Mouse (Mus musculus): ENCODE results near the gene Ptpre. TPM values are rescaled to one million over a fixed set of nuclear protein-coding genes. Genes with fewer than 3 reads are reported as not detected.

The Ptpre gene
- polyA plus RNA-seq, 1 experiment from 2014 or later, result 2.3 TPM

GRCm38 (mm10) chr7:135652781-135653180 is 115.5 kb downstream of the Ptpre start:
- H3K9ac ChIP-seq (ENCODE audit: low read length), result no peak overlapping the region
- ATAC-seq (replicated peaks; ENCODE audit: low FRiP score, low TSS enrichment, low read depth) (no peak), DNase-seq (ENCODE audit: low spot score) (no peak)
- no peak overlapping the region for H3K4me3 ChIP-seq (ENCODE audit: low read depth, low read length)
- H3K27me3 ChIP-seq (replicated peaks; ENCODE audit: control insufficient read depth, insufficient read depth, low read length), result no peaks in the 10 kb centered on the region
- no peaks in the 10 kb centered on the region for H3K36me3 ChIP-seq (ENCODE audit: control insufficient read depth, insufficient read depth, low read length)
- 72% methylated on average over 11 of the region's 11 CpGs for whole genome bisulfite sequencing
- H3K4me1 ChIP-seq (replicated peaks; ENCODE audit: control insufficient read depth, insufficient read depth, low read length), result peaks cover 13% of the 10 kb centered on the region; the same call in 1 of the 2 replicates
- no peak overlapping the region for H3K27ac ChIP-seq (ENCODE audit: low read depth)
- H3K4me2 ChIP-seq (ENCODE audit: low read length), result peak overlapping the region; percentile 35; the same call in 1 of the 2 replicates
- H3K9me3 ChIP-seq (ENCODE audit: control insufficient read depth, low read length), result 0 out of 2 replicates have a peak, but pooled peaks cover 5% of the 10 kb centered on the region

GRCm38 (mm10) chr7:135653601-135654000 is 116.3 kb downstream of the Ptpre start:
- Histone ChIP-seq H3K9me3 (ENCODE audit: control insufficient read depth, low read length) (no peaks in the 10 kb centered on the region), H3K4me1 (replicated peaks; ENCODE audit: control insufficient read depth, insufficient read depth, low read length) (peaks cover 13% of the 10 kb centered on the region; the same call in 1 of the 2 replicates), H3K4me3 (ENCODE audit: low read depth, low read length) (no peak overlapping the region), H3K4me2 (ENCODE audit: low read length) (no peak overlapping the region), H3K27ac (ENCODE audit: low read depth) (no peak overlapping the region), H3K36me3 (ENCODE audit: control insufficient read depth, insufficient read depth, low read length) (no peaks in the 10 kb centered on the region), H3K9ac (ENCODE audit: low read length) (no peak overlapping the region), H3K27me3 (replicated peaks; ENCODE audit: control insufficient read depth, insufficient read depth, low read length) (no peaks in the 10 kb centered on the region)
- ATAC-seq (replicated peaks; ENCODE audit: low FRiP score, low TSS enrichment, low read depth) (no peak), DNase-seq (ENCODE audit: low spot score) (no peak)
- WGBS, result 83% methylated on average over 7 of the region's 7 CpGs

GRCm38 (mm10) chr7:135654288-135654687 is 117.0 kb downstream of the Ptpre start:
- H3K4me1 ChIP-seq (replicated peaks; ENCODE audit: control insufficient read depth, insufficient read depth, low read length), result peaks cover 13% of the 10 kb centered on the region; the same call in 1 of the 2 replicates
- H3K9me3 ChIP-seq (ENCODE audit: control insufficient read depth, low read length), result no peaks in the 10 kb centered on the region
- H3K27ac ChIP-seq (ENCODE audit: low read depth), result no peak overlapping the region
- no peaks in the 10 kb centered on the region for H3K27me3 ChIP-seq (replicated peaks; ENCODE audit: control insufficient read depth, insufficient read depth, low read length)
- ATAC-seq (replicated peaks; ENCODE audit: low FRiP score, low TSS enrichment, low read depth), result no peak
- no peak overlapping the region for H3K4me3 ChIP-seq (ENCODE audit: low read depth, low read length)
- H3K4me2 ChIP-seq (ENCODE audit: low read length), result no peak overlapping the region
- H3K9ac ChIP-seq (ENCODE audit: low read length), result no peak overlapping the region
- DNase-seq (ENCODE audit: low spot score), result no peak
- 81% methylated on average over 6 of the region's 6 CpGs for WGBS
- H3K36me3 ChIP-seq (ENCODE audit: control insufficient read depth, insufficient read depth, low read length), result no peaks in the 10 kb centered on the region

- ATAC-seq (replicated peaks; ENCODE audit: low FRiP score, low TSS enrichment, low read depth) (no peak), DNase-seq (ENCODE audit: low spot score) (no peak)
- Histone ChIP-seq H3K4me1 (replicated peaks; ENCODE audit: control insufficient read depth, insufficient read depth, low read length) (peaks cover 13% of the 10 kb centered on the region; the same call in 1 of the 2 replicates), H3K27me3 (replicated peaks; ENCODE audit: control insufficient read depth, insufficient read depth, low read length) (no peaks in the 10 kb centered on the region), H3K9me3 (ENCODE audit: control insufficient read depth, low read length) (no peaks in the 10 kb centered on the region), H3K36me3 (ENCODE audit: control insufficient read depth, insufficient read depth, low read length) (no peaks in the 10 kb centered on the region), H3K4me3 (ENCODE audit: low read depth, low read length) (no peak overlapping the region), H3K4me2 (ENCODE audit: low read length) (no peak overlapping the region), H3K27ac (ENCODE audit: low read depth) (no peak overlapping the region), H3K9ac (ENCODE audit: low read length) (no peak overlapping the region)
- 71% methylated on average over 4 of the region's 4 CpGs for WGBS
These were observed 117.8 kb downstream of the Ptpre start for GRCm38 (mm10) chr7:135655113-135655512.

- no peak overlapping the region for H3K9ac ChIP-seq (ENCODE audit: low read length)
- H3K27me3 ChIP-seq (replicated peaks; ENCODE audit: control insufficient read depth, insufficient read depth, low read length), result no peaks in the 10 kb centered on the region
- no peak overlapping the region for H3K27ac ChIP-seq (ENCODE audit: low read depth)
- WGBS, result 87% methylated on average over 7 of the region's 7 CpGs
- no peaks in the 10 kb centered on the region for H3K36me3 ChIP-seq (ENCODE audit: control insufficient read depth, insufficient read depth, low read length)
- peaks cover 13% of the 10 kb centered on the region; the same call in 1 of the 2 replicates for H3K4me1 ChIP-seq (replicated peaks; ENCODE audit: control insufficient read depth, insufficient read depth, low read length)
- no peak overlapping the region for H3K4me2 ChIP-seq (ENCODE audit: low read length)
- H3K9me3 ChIP-seq (ENCODE audit: control insufficient read depth, low read length), result no peaks in the 10 kb centered on the region
- no peak overlapping the region for H3K4me3 ChIP-seq (ENCODE audit: low read depth, low read length)
- ATAC-seq (replicated peaks; ENCODE audit: low FRiP score, low TSS enrichment, low read depth) (no peak), DNase-seq (ENCODE audit: low spot score) (no peak)
These were observed 120.9 kb downstream of the Ptpre start for GRCm38 (mm10) chr7:135658150-135658549.

GRCm38 (mm10) chr7:135659314-135659935 is 122.1 kb downstream of the Ptpre start:
- ATAC-seq (replicated peaks; ENCODE audit: low FRiP score, low TSS enrichment, low read depth), result no peak
- H3K27ac ChIP-seq (ENCODE audit: low read depth), result no peak overlapping the region
- no peak overlapping the region for H3K4me2 ChIP-seq (ENCODE audit: low read length)
- H3K4me3 ChIP-seq (ENCODE audit: low read depth, low read length), result no peak overlapping the region
- peaks cover 13% of the 10 kb centered on the region; the same call in 1 of the 2 replicates for H3K4me1 ChIP-seq (replicated peaks; ENCODE audit: control insufficient read depth, insufficient read depth, low read length)
- WGBS, result 89% methylated on average over 5 of the region's 5 CpGs
- H3K9me3 ChIP-seq (ENCODE audit: control insufficient read depth, low read length), result no peaks in the 10 kb centered on the region
- H3K27me3 ChIP-seq (replicated peaks; ENCODE audit: control insufficient read depth, insufficient read depth, low read length), result no peaks in the 10 kb centered on the region
- no peak for DNase-seq (ENCODE audit: low spot score)
- no peaks in the 10 kb centered on the region for H3K36me3 ChIP-seq (ENCODE audit: control insufficient read depth, insufficient read depth, low read length)
- no peak overlapping the region for H3K9ac ChIP-seq (ENCODE audit: low read length)

GRCm38 (mm10) chr7:135660314-135660713 is 123.0 kb downstream of the Ptpre start:
- H3K4me1 ChIP-seq (replicated peaks; ENCODE audit: control insufficient read depth, insufficient read depth, low read length), result peaks cover 13% of the 10 kb centered on the region; the same call in 1 of the 2 replicates
- no peak for ATAC-seq (replicated peaks; ENCODE audit: low FRiP score, low TSS enrichment, low read depth)
- H3K4me3 ChIP-seq (ENCODE audit: low read depth, low read length), result no peak overlapping the region
- no peak overlapping the region for H3K27ac ChIP-seq (ENCODE audit: low read depth)
- H3K4me2 ChIP-seq (ENCODE audit: low read length), result no peak overlapping the region
- no peaks in the 10 kb centered on the region for H3K9me3 ChIP-seq (ENCODE audit: control insufficient read depth, low read length)
- H3K36me3 ChIP-seq (ENCODE audit: control insufficient read depth, insufficient read depth, low read length), result no peaks in the 10 kb centered on the region
- no peak for DNase-seq (ENCODE audit: low spot score)
- no peak overlapping the region for H3K9ac ChIP-seq (ENCODE audit: low read length)
- no peaks in the 10 kb centered on the region for H3K27me3 ChIP-seq (replicated peaks; ENCODE audit: control insufficient read depth, insufficient read depth, low read length)

- H3K9ac ChIP-seq (ENCODE audit: low read length), result no peak overlapping the region
- no peaks in the 10 kb centered on the region for H3K27me3 ChIP-seq (replicated peaks; ENCODE audit: control insufficient read depth, insufficient read depth, low read length)
- no peaks in the 10 kb centered on the region for H3K4me1 ChIP-seq (replicated peaks; ENCODE audit: control insufficient read depth, insufficient read depth, low read length)
- no peaks in the 10 kb centered on the region for H3K9me3 ChIP-seq (ENCODE audit: control insufficient read depth, low read length)
- no peak overlapping the region for H3K27ac ChIP-seq (ENCODE audit: low read depth)
- DNase-seq (ENCODE audit: low spot score) (no peak), ATAC-seq (replicated peaks; ENCODE audit: low FRiP score, low TSS enrichment, low read depth) (no peak)
- H3K36me3 ChIP-seq (ENCODE audit: control insufficient read depth, insufficient read depth, low read length), result no peaks in the 10 kb centered on the region
- 75% methylated on average over 7 of the region's 7 CpGs for WGBS
- H3K4me3 ChIP-seq (ENCODE audit: low read depth, low read length), result no peak overlapping the region
- no peak overlapping the region for H3K4me2 ChIP-seq (ENCODE audit: low read length)
These were observed 126.9 kb downstream of the Ptpre start for GRCm38 (mm10) chr7:135664211-135664610.

GRCm38 (mm10) chr7:135666314-135666713 is 129.0 kb downstream of the Ptpre start:
- ATAC-seq (replicated peaks; ENCODE audit: low FRiP score, low TSS enrichment, low read depth) (no peak), DNase-seq (ENCODE audit: low spot score) (no peak)
- Histone ChIP-seq H3K27me3 (replicated peaks; ENCODE audit: control insufficient read depth, insufficient read depth, low read length) (no peaks in the 10 kb centered on the region), H3K9ac (ENCODE audit: low read length) (no peak overlapping the region), H3K36me3 (ENCODE audit: control insufficient read depth, insufficient read depth, low read length) (no peaks in the 10 kb centered on the region), H3K4me2 (ENCODE audit: low read length) (no peak overlapping the region), H3K4me3 (ENCODE audit: low read depth, low read length) (no peak overlapping the region), H3K4me1 (replicated peaks; ENCODE audit: control insufficient read depth, insufficient read depth, low read length) (no peaks in the 10 kb centered on the region), H3K9me3 (ENCODE audit: control insufficient read depth, low read length) (no peaks in the 10 kb centered on the region), H3K27ac (ENCODE audit: low read depth) (no peak overlapping the region)
- 85% methylated on average over 2 of the region's 2 CpGs for WGBS

All from intestine, embryonic 14.5 days (tissue).